8 mouse cellular contexts compared by ENCODE assay signal in the genomic region with DNA sequence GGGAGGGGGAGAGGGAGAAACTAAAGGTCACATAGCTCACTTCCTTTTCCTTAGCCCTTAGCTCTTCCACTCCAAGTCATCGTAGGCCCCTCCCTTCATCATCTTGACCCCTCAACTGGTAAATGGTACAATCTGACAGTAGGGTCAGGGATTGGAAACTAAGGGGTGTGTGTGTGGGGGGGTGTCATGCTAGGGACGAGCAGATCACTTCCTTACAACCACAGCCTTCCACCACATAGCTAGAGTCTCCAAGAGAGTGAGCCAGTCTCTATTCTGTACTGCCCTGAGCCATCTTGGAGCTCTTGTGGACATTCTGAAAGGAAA. TPM values are rescaled to one million over a fixed set of nuclear protein-coding genes. Genes with fewer than 3 reads are reported as not detected.
DNase-seq lines count a peak whose midpoint lies in the region; ATAC-seq and TF ChIP-seq lines count a peak whose summit lies in the region.

No protein-coding gene starts in this region.

- peak overlapping the region; percentile 97 for H3K27ac ChIP-seq in heart, adult 2 months
- H3K27ac ChIP-seq in forebrain, postnatal 0 days (ENCODE audit: low read depth, low read length) = no peak overlapping the region
- H3K27ac ChIP-seq in macrophage = peak overlapping the region; percentile 73

- no peak for TF ChIP-seq POLR2A in heart, adult 2 months (IDR thresholded peaks at IDR 0.05; ENCODE audit: insufficient read depth, low read depth, low read length)

- no peak for ATAC-seq in forebrain, postnatal 0 days

- TF ChIP-seq EP300 in heart, adult 2 months (IDR thresholded peaks at IDR 0.05; ENCODE audit: insufficient read depth, low read depth, low read length) = no peak

- H3K36me3 ChIP-seq in heart, adult 2 months (ENCODE audit: control insufficient read depth, insufficient read depth, low read length) = no peaks in the 10 kb centered on the region
- H3K36me3 ChIP-seq in E14TG2a.4 (ENCODE audit: insufficient read depth, low read length) = no peaks in the 10 kb centered on the region
- H3K36me3 ChIP-seq in forebrain, postnatal 0 days (ENCODE audit: insufficient read depth) = no peaks in the 10 kb centered on the region
- no peaks in the 10 kb centered on the region for H3K36me3 ChIP-seq in macrophage (ENCODE audit: inconsistent target)

- TF ChIP-seq CTCF in heart, adult 2 months (IDR thresholded peaks at IDR 0.05) = no peak
- no peak for TF ChIP-seq CTCF in E14TG2a.4 (conservative IDR thresholded peaks at IDR 0.05; ENCODE audit: low read length)
- no peak for TF ChIP-seq CTCF in forebrain, postnatal 0 days (IDR thresholded peaks at IDR 0.05; ENCODE audit: low read depth)

- H3K4me2 ChIP-seq in forebrain, postnatal 0 days (ENCODE audit: low read depth) = peak overlapping the region; percentile 88

- no peaks in the 10 kb centered on the region for H3K9me3 ChIP-seq in E14TG2a.4 (ENCODE audit: low read length)
- no peaks in the 10 kb centered on the region for H3K9me3 ChIP-seq in forebrain, postnatal 0 days (ENCODE audit: low read length)

- intact Hi-C loops in heart, adult 2 months (cut with DNase I) = loop anchor here (5.0 kb wide), 2 partner anchors 150 to 260 kb away; no protein-coding TSS in a partner anchor

- WGBS in heart, adult 2 months = 14% methylated on average over 2 of the region's 2 CpGs
- 13% methylated on average over 2 of the region's 2 CpGs for WGBS in forebrain, postnatal 0 days
- 13% methylated on average over 1 of the region's 2 CpGs for WGBS in macrophage (ENCODE audit: missing documents)

- peak overlapping the region; percentile 89 for H3K9ac ChIP-seq in heart, adult 2 months (ENCODE audit: low read depth, low read length)
- H3K9ac ChIP-seq in forebrain, postnatal 0 days = no peak overlapping the region

- H3K4me1 ChIP-seq in heart, adult 2 months (ENCODE audit: control insufficient read depth, insufficient read depth, low read length) = peaks cover 4% of the 10 kb centered on the region
- H3K4me1 ChIP-seq in E14TG2a.4 (replicated peaks; ENCODE audit: low read depth, low read length) = peaks cover 63% of the 10 kb centered on the region
- peaks cover 12% of the 10 kb centered on the region for H3K4me1 ChIP-seq in forebrain, postnatal 0 days (ENCODE audit: insufficient read depth)

- H3K4me3 ChIP-seq in heart, adult 2 months = no peak overlapping the region
- peak overlapping the region; percentile 81 for H3K4me3 ChIP-seq in E14TG2a.4 (replicated peaks; ENCODE audit: low read length)
- H3K4me3 ChIP-seq in forebrain, postnatal 0 days (ENCODE audit: low read depth, low read length) = no peak overlapping the region
- H3K4me3 ChIP-seq in macrophage (ENCODE audit: inconsistent target) = no peak overlapping the region

- DNase-seq in heart, adult 2 months = no peak
- DNase-seq in heart, adult 18-20 months = no peak
- DNase-seq in forebrain, postnatal 0 days = no peak
- no peak for DNase-seq in cerebellum, postnatal 14 days
- DNase-seq in layer of hippocampus, adult 8-10 months (ENCODE audit: low spot score in 2 of 2) = no peak
- no peak for DNase-seq in cerebellum, adult 18-20 months

- H3K27me3 ChIP-seq in heart, adult 2 months (ENCODE audit: control insufficient read depth, insufficient read depth, low read length) = no peaks in the 10 kb centered on the region
- H3K27me3 ChIP-seq in E14TG2a.4 (ENCODE audit: insufficient read depth, low read length) = peaks cover 4% of the 10 kb centered on the region
- no peaks in the 10 kb centered on the region for H3K27me3 ChIP-seq in forebrain, postnatal 0 days (ENCODE audit: insufficient read depth, low read length)

- no peaks in the 10 kb centered on the region for H3K79me2 ChIP-seq in heart, adult 2 months (replicated peaks; ENCODE audit: control insufficient read depth, insufficient read depth, low read length)
- no peaks in the 10 kb centered on the region for H3K79me2 ChIP-seq in macrophage (ENCODE audit: inconsistent target)

RNA-seq across cellular contexts. Expression of gene Crygn, which starts 5.7 kb away (rescaled TPM):
- total RNA-seq in heart, adult 2 months (2021) = not detected
- polyA plus RNA-seq in heart, adult 2 months (2012; rRNA removed) = not detected in 2 replicates
- not detected for total RNA-seq in heart, adult 18-20 months (2021)
- 0.33 TPM in 1 of 2 replicates, not detected in the other for total RNA-seq in forebrain, postnatal 0 days (2014; rRNA removed)
- polyA plus RNA-seq in forebrain, postnatal 0 days (2015; fragmentation: Nextera tagmentation; extraction: Ambion mirVana) = 2.1 and 4.9 TPM in 2 replicates
- not detected for total RNA-seq in macrophage (2018; cell fraction: chromatin; rRNA removed)
- 1 to 10 TPM in 6 of 26 experiments, not detected in 20; 1.3 to 6.4 (median 3.9) TPM for total RNA-seq in macrophage (2018; cell fraction: cytosol; rRNA removed)
- total RNA-seq in macrophage (2018; cell fraction: nucleus; rRNA removed) = 10 to 100 TPM in 1 of 26 experiments, not detected in 25; 12.6 TPM
- not detected in 3 replicates for polyA plus RNA-seq in macrophage (2018)
- total RNA-seq in layer of hippocampus, adult 8-10 months (2022) = 1 to 10 TPM in 2 of 4 experiments, under 1 TPM in 1, not detected in 1; 0.52 to 2.1 (median 1.3) TPM

RNA-seq across cellular contexts. Expression of gene Wdr86, which starts 21.6 kb away (rescaled TPM):
- 1 to 10 TPM in 1 of 2 experiments, under 1 TPM in 1; 0.43 to 1.0 TPM for total RNA-seq in heart, adult 2 months (2021)
- polyA plus RNA-seq in heart, adult 2 months (2012; rRNA removed) = 0.73 and 1.4 TPM in 2 replicates
- under 1 TPM; 0.39 to 0.52 TPM for total RNA-seq in heart, adult 18-20 months (2021)
- 7.2 and 13.1 TPM in 2 replicates for total RNA-seq in forebrain, postnatal 0 days (2014; rRNA removed)
- polyA plus RNA-seq in forebrain, postnatal 0 days (2015; fragmentation: Nextera tagmentation; extraction: Ambion mirVana) = 4.4 and 5.5 TPM in 2 replicates
- not detected for total RNA-seq in macrophage (2018; cell fraction: chromatin; rRNA removed)
- under 1 TPM in 2 of 26 experiments, not detected in 24; 0.05 to 0.09 TPM for total RNA-seq in macrophage (2018; cell fraction: cytosol; rRNA removed)
- under 1 TPM in 2 of 26 experiments, not detected in 24; 0.11 to 0.28 TPM for total RNA-seq in macrophage (2018; cell fraction: nucleus; rRNA removed)
- polyA plus RNA-seq in macrophage (2018) = not detected in 3 replicates
- 1 to 10 TPM in 2 of 4 experiments, under 1 TPM in 2; 0.37 to 1.2 (median 1.00) TPM for total RNA-seq in layer of hippocampus, adult 8-10 months (2022)
